Mouse (Mus musculus): ENCODE data around the gene Lrrc4.

DNA sequence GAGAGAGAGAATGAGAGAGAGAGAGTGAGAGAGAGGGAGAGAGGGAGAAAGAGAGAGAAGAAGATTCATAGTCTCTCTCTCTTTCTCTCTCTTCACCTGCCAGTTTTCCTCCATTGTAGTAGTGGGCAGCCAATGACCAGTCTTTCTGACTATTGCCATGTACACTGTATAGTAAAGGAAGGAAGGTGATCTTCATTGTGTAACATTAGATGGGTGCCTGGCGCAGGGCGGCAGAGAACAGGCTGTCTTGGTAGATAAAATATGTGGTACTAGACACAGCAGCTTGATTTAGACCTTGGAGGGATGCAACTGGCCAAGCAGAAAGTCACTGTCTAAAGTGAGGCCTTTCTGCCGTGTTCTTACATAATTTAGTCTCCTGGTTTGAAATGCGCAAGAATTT, 216.7 kb downstream of the Lrrc4 start:
- TF ChIP-seq CTCF (IDR thresholded peaks at IDR 0.05; ENCODE audit: control insufficient read depth, insufficient read depth, insufficient read length) (no peak), MAX (IDR thresholded peaks at IDR 0.05) (no peak), USF1 (IDR thresholded peaks at IDR 0.05; ENCODE audit: low read depth) (no peak), MYOG (IDR thresholded peaks at IDR 0.05; ENCODE audit: control insufficient read depth, extremely low read depth, insufficient read length) (no peak), CEBPB (IDR thresholded peaks at IDR 0.05; ENCODE audit: low read depth) (no peak)

All from C2C12 (cell line).